Mouse (Mus musculus) stomach, postnatal 0 days (tissue): ENCODE data around the gene Osbpl7.

Experiments used
- CTCF ChIP-seq: IDR thresholded peaks from 2 replicates; pipeline ENCODE4 v1.5.1; 2016; ENCODE audit warnings: antibody characterized with exemption, low read depth, mild to moderate bottlenecking, moderate library complexity
- EP300 ChIP-seq: optimal IDR thresholded peaks from 2 replicates; pipeline ENCODE3; 2016; ENCODE audit warnings: antibody characterized with exemption

GRCm38 (mm10) chr11:97115797-97116196 is 65.4 kb downstream of the Osbpl7 start:
- TF ChIP-seq CTCF (no peak), EP300 (no peak)
